Mouse (Mus musculus) MEL (cell line): ENCODE measurements around the gene Gga1. TPM values are rescaled to one million over a fixed set of nuclear protein-coding genes. Genes with fewer than 3 reads are reported as not detected.

Experiments
- DNase-seq: peaks from one replicate; pipeline ENCODE4 v3.0.0; 2011; ENCODE audit warnings: low read depth, low spot score
- H3K27ac ChIP-seq: 2 replicates; pipeline ENCODE4 v1.5.1; 2012; ENCODE audit warnings: low read depth, mild to moderate bottlenecking, control low read depth, low read length, moderate library complexity; ENCODE audit not compliant: control insufficient read depth
- H3K27me3 ChIP-seq, 2 experiments: fragments of 150-350 bp in 1 of 2; sonication (generic) in 1 of 2; 2 replicates each; pipeline ENCODE4 v1.6.1; 2012; ENCODE audit warnings: low read length in 2 of 2, mild to moderate bottlenecking in 2 of 2, improper control_type of control experiment in 1 of 2, moderate library complexity in 1 of 2; ENCODE audit not compliant: insufficient read depth in 2 of 2, control insufficient read depth in 1 of 2
- H3K36me3 ChIP-seq, 2 experiments: 2 replicates each; pipeline ENCODE4 v1.6.1; 2012 to 2014; ENCODE audit warnings: low read length in 2 of 2, improper control_type of control experiment in 1 of 2, inconsistent platforms in 1 of 2, mild to moderate bottlenecking in 1 of 2; ENCODE audit not compliant: insufficient read depth in 2 of 2, control insufficient read depth in 1 of 2
- H3K4me1 ChIP-seq, 2 experiments: fragments of 150-350 bp in 1 of 2; sonication (generic) in 1 of 2; 2 replicates each; pipeline ENCODE4 v1.6.1; 2012; ENCODE audit warnings: low read length in 2 of 2, improper control_type of control experiment in 1 of 2, mild to moderate bottlenecking in 1 of 2; ENCODE audit not compliant: insufficient read depth in 2 of 2, control insufficient read depth in 1 of 2
- H3K4me3 ChIP-seq, 2 experiments: fragments of 150-350 bp in 1 of 2; sonication (generic) in 1 of 2; 2 replicates each; pipeline ENCODE4 v1.5.1; 2012; ENCODE audit warnings: low read depth in 2 of 2, low read length in 2 of 2, mild to moderate bottlenecking in 2 of 2, moderate library complexity in 2 of 2, control low read depth in 1 of 2, improper control_type of control experiment in 1 of 2; ENCODE audit not compliant: control insufficient read depth in 1 of 2, insufficient read depth in 1 of 2
- H3K79me2 ChIP-seq: 2 replicates; pipeline ENCODE4 v1.6.1; 2012; ENCODE audit warnings: mild to moderate bottlenecking, low read length, moderate library complexity; ENCODE audit not compliant: control insufficient read depth, poor library complexity, insufficient read depth
- H3K9ac ChIP-seq: 2 replicates; pipeline ENCODE4 v1.6.1; 2012; ENCODE audit warnings: low read depth, mild to moderate bottlenecking, control low read depth, low read length, moderate library complexity; ENCODE audit not compliant: control insufficient read depth, poor library complexity, severe bottlenecking
- H3K9me3 ChIP-seq: fragments of 150-350 bp; sonication (generic); replicated peaks from 2 replicates; pipeline ENCODE4 v1.6.1; 2012; ENCODE audit warnings: mild to moderate bottlenecking, low read length, improper control_type of control experiment, moderate library complexity; ENCODE audit not compliant: insufficient read depth
- BHLHE40 ChIP-seq: IDR thresholded peaks from 2 replicates; pipeline ENCODE4 v1.6.1; 2012; ENCODE audit warnings: low read depth, mild to moderate bottlenecking, inconsistent platforms, low read length, improper control_type of control experiment, borderline replicate concordance
- CHD1 ChIP-seq: IDR thresholded peaks from 2 replicates; pipeline ENCODE4 v1.6.1; 2012; ENCODE audit warnings: low read depth, mild to moderate bottlenecking, inconsistent platforms, low read length, improper control_type of control experiment
- CHD2 ChIP-seq: IDR thresholded peaks from 2 replicates; pipeline ENCODE4 v1.6.1; 2011; ENCODE audit warnings: low read length, improper control_type of control experiment
- CTCF ChIP-seq, 3 experiments: IDR thresholded peaks in 2 of 3; conservative IDR thresholded peaks in 1 of 3; 2 replicates each; pipeline ENCODE4 v1.5.1; 2011 to 2012; ENCODE audit warnings: low read length in 3 of 3, low read depth in 2 of 3, mild to moderate bottlenecking in 2 of 3, improper control_type of control experiment in 1 of 3, inconsistent platforms in 1 of 3, mixed read lengths in 1 of 3, moderate library complexity in 1 of 3; ENCODE audit not compliant: control insufficient read depth in 1 of 3, insufficient read depth in 1 of 3, poor library complexity in 1 of 3, severe bottlenecking in 1 of 3
- EP300 ChIP-seq, 2 experiments: IDR thresholded peaks; 2 replicates each; pipeline ENCODE4 v1.6.1; 2011; ENCODE audit warnings: improper control_type of control experiment in 2 of 2, low read length in 2 of 2, low read depth in 1 of 2, mild to moderate bottlenecking in 1 of 2
- GATA1 ChIP-seq: IDR thresholded peaks from 2 replicates; pipeline ENCODE4 v1.6.1; 2011; ENCODE audit warnings: low read depth, low read length, improper control_type of control experiment
- HCFC1 ChIP-seq: IDR thresholded peaks from 2 replicates; pipeline ENCODE4 v1.6.1; 2012; ENCODE audit warnings: low read depth, mild to moderate bottlenecking, inconsistent platforms, low read length, improper control_type of control experiment, moderate library complexity
- JUND ChIP-seq: IDR thresholded peaks from 2 replicates; pipeline ENCODE4 v1.6.1; 2011; ENCODE audit warnings: low read depth, mild to moderate bottlenecking, improper control_type of control experiment, low read length
- MXI1 ChIP-seq: IDR thresholded peaks from 2 replicates; pipeline ENCODE4 v1.6.1; 2011; ENCODE audit warnings: mild to moderate bottlenecking, low read depth, low read length, improper control_type of control experiment
- MYB ChIP-seq: IDR thresholded peaks from 2 replicates; pipeline ENCODE4 v1.6.1; 2011; ENCODE audit warnings: mild to moderate bottlenecking, low read depth, low read length, improper control_type of control experiment
- MYC ChIP-seq: IDR thresholded peaks from 2 replicates; pipeline ENCODE4 v1.6.1; 2011; ENCODE audit warnings: low read depth, mild to moderate bottlenecking, low read length, improper control_type of control experiment, moderate library complexity
- NRF1 ChIP-seq: IDR thresholded peaks from 2 replicates; pipeline ENCODE4 v1.6.1; 2014; ENCODE audit warnings: low read depth, mild to moderate bottlenecking, inconsistent platforms, low read length, improper control_type of control experiment, moderate library complexity; ENCODE audit not compliant: poor library complexity, insufficient read depth, severe bottlenecking
- POLR2A ChIP-seq, 2 experiments: IDR thresholded peaks; 2 replicates each; pipeline ENCODE4 v1.6.1; 2011 to 2012; ENCODE audit warnings: low read length in 2 of 2, mild to moderate bottlenecking in 2 of 2, control low read depth in 1 of 2, improper control_type of control experiment in 1 of 2, low read depth in 1 of 2, moderate library complexity in 1 of 2; ENCODE audit not compliant: control insufficient read depth in 1 of 2, insufficient read depth in 1 of 2, poor library complexity in 1 of 2
- POLR2AphosphoS2 ChIP-seq: IDR thresholded peaks from 2 replicates; pipeline ENCODE4 v1.6.1; 2011; ENCODE audit warnings: low read length, improper control_type of control experiment
- POLR2AphosphoS5 ChIP-seq: IDR thresholded peaks from 2 replicates; pipeline ENCODE4 v1.6.1; 2012; ENCODE audit warnings: low read depth, borderline replicate concordance, mild to moderate bottlenecking, inconsistent platforms, low read length, moderate library complexity, mixed read lengths
- RCOR1 ChIP-seq: IDR thresholded peaks from 2 replicates; pipeline ENCODE4 v1.6.1; 2012; ENCODE audit warnings: low read depth, mild to moderate bottlenecking, inconsistent platforms, low read length, improper control_type of control experiment
- SIN3A ChIP-seq: IDR thresholded peaks from 2 replicates; pipeline ENCODE4 v1.6.1; 2012; ENCODE audit warnings: low read length, improper control_type of control experiment, inconsistent platforms
- TBP ChIP-seq: IDR thresholded peaks from 2 replicates; pipeline ENCODE4 v1.8.0; 2011; ENCODE audit warnings: low read depth, low read length, improper control_type of control experiment
- TCF12 ChIP-seq: IDR thresholded peaks from 2 replicates; pipeline ENCODE4 v1.6.1; 2014; ENCODE audit warnings: low read depth, mild to moderate bottlenecking, inconsistent platforms, low read length, improper control_type of control experiment, moderate library complexity
- UBTF ChIP-seq: IDR thresholded peaks from 2 replicates; pipeline ENCODE4 v1.6.1; 2012; ENCODE audit warnings: low read depth, mild to moderate bottlenecking, inconsistent platforms, low read length, improper control_type of control experiment, moderate library complexity, borderline replicate concordance; ENCODE audit not compliant: insufficient read depth
- ZKSCAN1 ChIP-seq: IDR thresholded peaks from 2 replicates; pipeline ENCODE4 v1.6.1; 2012; ENCODE audit warnings: low read depth, mild to moderate bottlenecking, inconsistent platforms, low read length, improper control_type of control experiment, moderate library complexity
- ZMIZ1 ChIP-seq: IDR thresholded peaks from 2 replicates; pipeline ENCODE4 v1.6.1; 2012; ENCODE audit warnings: low read depth, mild to moderate bottlenecking, inconsistent platforms, low read length, improper control_type of control experiment, moderate library complexity
- polyA plus RNA-seq, 2 experiments: library from polyadenylated mRNA; stranded (reverse) in 1 of 2; unstranded in 1 of 2; fragments of >175 nt in 1 of 2; fragments of >200 nt in 1 of 2; gene quantifications; 2 replicates each; pipeline versions ENCODE4 v1.2.1 to v1.2.4; 2012; ENCODE audit warnings: low replicate concordance in 2 of 2, low read depth in 1 of 2; ENCODE audit not compliant: insufficient read length in 2 of 2, insufficient read depth in 1 of 2, missing spikeins in 1 of 2
- total RNA-seq: library from RNA; depleted of rRNA; stranded (reverse); fragments of 300-350 nt; gene quantifications from 2 replicates; pipeline ENCODE4 v1.2.3, GENCODE M21; 2012

Gga1 gene
- total and polyA plus RNA-seq, 3 experiments: 18.2 to 48.1 TPM; not detected in 1

GRCm38 (mm10) chr15:78900585-78901421, 23.8 kb downstream of the Gga1 start:
- peaks cover 11 to 24% of the 10 kb centered on the region in 2 experiments for H3K4me1 ChIP-seq
- H3K9me3 ChIP-seq: no peaks in the 10 kb centered on the region
- peak overlapping the region; percentile 91 for H3K9ac ChIP-seq
- H3K4me3 ChIP-seq: peak overlapping the region; percentile 93 to 97
- DNase-seq: no peak
- TF ChIP-seq GATA1 (no peak), POLR2A (IDR thresholded peaks at IDR 0.05; ENCODE audit: control insufficient read depth in 1 of 2, insufficient read depth in 1 of 2, low read depth in 1 of 2, low read length in 2 of 2, poor library complexity in 1 of 2) (0 out of 4 replicates have a peak, but pooled peaks of 1 of the 2 experiments have one; percentile 9), CHD2 (no peak), EP300 (IDR thresholded peaks at IDR 0.05; ENCODE audit: low read depth in 1 of 2, low read length in 2 of 2) (no peak), MXI1 (peak; percentile 11; the same call in 1 of the 2 replicates)
- H3K27ac ChIP-seq: peak overlapping the region; percentile 56
- H3K36me3 ChIP-seq: peaks cover 0 to 15% of the 10 kb centered on the region in 2 experiments; a peak in 2 of 4 replicates
- no peaks in the 10 kb centered on the region for H3K27me3 ChIP-seq
- H3K79me2 ChIP-seq: peaks cover 12% of the 10 kb centered on the region

DNA sequence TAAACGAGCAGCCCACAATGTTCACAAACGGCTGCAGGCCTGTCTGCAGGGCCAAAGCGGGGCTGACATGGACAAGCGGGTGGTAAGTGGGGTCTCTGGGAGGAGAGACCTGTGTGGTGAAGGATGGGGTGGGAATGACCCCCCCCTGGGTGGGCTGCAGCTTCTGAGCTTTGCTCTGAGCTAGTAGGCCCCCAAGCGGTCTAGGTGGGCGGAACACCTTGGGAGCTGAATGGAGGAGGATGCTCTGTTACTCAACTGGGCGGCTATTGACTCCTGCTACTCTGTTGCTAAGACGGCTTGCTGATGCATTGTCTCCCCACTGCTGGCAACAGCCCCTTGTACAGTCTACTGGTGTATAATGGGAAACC, 24.4 kb downstream of the Gga1 start:
- Histone ChIP-seq H3K9ac (no peak overlapping the region), H3K79me2 (peaks cover 12% of the 10 kb centered on the region), H3K4me3 (no peak overlapping the region), H3K27ac (no peak overlapping the region), H3K9me3 (no peaks in the 10 kb centered on the region), H3K4me1 (peaks cover 11 to 22% of the 10 kb centered on the region in 2 experiments), H3K27me3 (no peaks in the 10 kb centered on the region), H3K36me3 (peaks cover 0 to 15% of the 10 kb centered on the region in 2 experiments; a peak in 2 of 4 replicates)
- TF ChIP-seq TCF12: no peak
- TF ChIP-seq NRF1: no peak
- no peak for TF ChIP-seq ZMIZ1
- no peak for TF ChIP-seq SIN3A
- no peak for TF ChIP-seq UBTF
- TF ChIP-seq CHD1: no peak
- TF ChIP-seq HCFC1: no peak
- no peak for TF ChIP-seq RCOR1
- no peak for TF ChIP-seq CHD2
- no peak for TF ChIP-seq ZKSCAN1
- TF ChIP-seq CTCF (IDR thresholded peaks at IDR 0.05 in 2 of 3, conservative IDR thresholded peaks at IDR 0.05 in 1 of 3; ENCODE audit: control insufficient read depth in 1 of 3, insufficient read depth in 1 of 3, low read depth in 2 of 3, low read length in 3 of 3, poor library complexity in 1 of 3, severe bottlenecking in 1 of 3): no peak
- no peak for TF ChIP-seq POLR2AphosphoS5
- no peak for TF ChIP-seq MYC
- TF ChIP-seq JUND: no peak
- TF ChIP-seq POLR2AphosphoS2: no peak
- TF ChIP-seq MYB: no peak
- TF ChIP-seq BHLHE40: no peak
- no peak for TF ChIP-seq EP300 (IDR thresholded peaks at IDR 0.05; ENCODE audit: low read depth in 1 of 2, low read length in 2 of 2)
- TF ChIP-seq TBP: no peak
- DNase-seq: no peak
